Mouse (Mus musculus) cerebellum, adult 18-20 months (tissue): ENCODE data around the gene Cul9.
A peak's percentile ranks its signal among the peaks of the same experiment; 100 is the strongest.
"Not testable (repeated sequence)": the region's sequence is repeated elsewhere in the genome, so short reads cannot be mapped to it uniquely, and the experiment has no call there.

Source experiments
- DNase-seq, 2 experiments: peaks; one replicate each; pipeline ENCODE4 v3.0.0; 2021

Gene Cul9

GRCm38 (mm10) chr17:46497956-46498355, 48.2 kb downstream of the Cul9 start:
- no peak for DNase-seq

- peak; percentile 76 to 85 for DNase-seq
These were observed 49.4 kb downstream of the Cul9 start, which contains the start of gene Dnph1 for GRCm38 (mm10) chr17:46496623-46497434. Gene Dnph1 (plus strand): TSS chr17:46496711.

GRCm38 (mm10) chr17:46496081-46496480, 50.1 kb downstream of the Cul9 start:
- not testable (repeated sequence) for DNase-seq

GRCm38 (mm10) chr17:46495486-46495885, 50.7 kb downstream of the Cul9 start:
- DNase-seq = no peak

- peak; percentile 84 to 85 for DNase-seq
These were observed 58.8 kb downstream of the Cul9 start, which contains the start of gene Ttbk1 for GRCm38 (mm10) chr17:46487431-46487830. Gene Ttbk1 (minus strand): TSS chr17:46487675.

GRCm38 (mm10) chr17:46486995-46487394, 59.2 kb downstream of the Cul9 start:
- DNase-seq = no peak

GRCm38 (mm10) chr17:46484461-46484875, 61.7 kb downstream of the Cul9 start:
- DNase-seq = peak; percentile 55 to 57

- peak; percentile 45 to 56 for DNase-seq
These were observed 62.2 kb downstream of the Cul9 start for GRCm38 (mm10) chr17:46484021-46484431.

GRCm38 (mm10) chr17:46483561-46484001, 62.6 kb downstream of the Cul9 start:
- peak; percentile 78 to 88 for DNase-seq

GRCm38 (mm10) chr17:46477286-46477685, 68.9 kb downstream of the Cul9 start:
- no peak for DNase-seq

GRCm38 (mm10) chr17:46476601-46477000, 69.6 kb downstream of the Cul9 start:
- no peak for DNase-seq

GRCm38 (mm10) chr17:46467830-46468229, 78.4 kb downstream of the Cul9 start:
- DNase-seq = peak; percentile 65 to 70

GRCm38 (mm10) chr17:46462226-46462625, 84.0 kb downstream of the Cul9 start:
- DNase-seq = peak in 1 of 2 experiments; percentile 37

- DNase-seq = no peak
These were observed 84.8 kb downstream of the Cul9 start for GRCm38 (mm10) chr17:46461347-46461746.

- no peak for DNase-seq
These were observed 85.5 kb downstream of the Cul9 start for GRCm38 (mm10) chr17:46460673-46461072.

- no peak for DNase-seq
These were observed 87.7 kb downstream of the Cul9 start for GRCm38 (mm10) chr17:46458439-46458838.

GRCm38 (mm10) chr17:46457791-46458190, 88.4 kb downstream of the Cul9 start:
- peak; percentile 45 to 58 for DNase-seq

GRCm38 (mm10) chr17:46455110-46455691, 91.0 kb downstream of the Cul9 start:
- no peak for DNase-seq

- no peak for DNase-seq
These were observed 91.6 kb downstream of the Cul9 start for GRCm38 (mm10) chr17:46454539-46454938.

GRCm38 (mm10) chr17:46453970-46454411, 92.2 kb downstream of the Cul9 start:
- DNase-seq = no peak

GRCm38 (mm10) chr17:46453302-46453948, 92.8 kb downstream of the Cul9 start:
- DNase-seq = no peak

GRCm38 (mm10) chr17:46452683-46453082, 93.5 kb downstream of the Cul9 start:
- DNase-seq = no peak
